Mouse (Mus musculus) embryonic fibroblast, embryonic 13.5 days (primary cell): ENCODE results near the gene Caln1. TPM values are rescaled to one million over a fixed set of nuclear protein-coding genes. Genes with fewer than 3 reads are reported as not detected.

ENCODE experiments used
- H3K27ac ChIP-seq: 2 replicates; pipeline ENCODE4 v1.5.1; 2012; ENCODE audit warnings: low read length, control low read depth, inconsistent platforms; ENCODE audit not compliant: insufficient read depth
- H3K4me1 ChIP-seq: 2 replicates; pipeline ENCODE4 v1.6.1; 2011; ENCODE audit warnings: low read length; ENCODE audit not compliant: control insufficient read depth, insufficient read depth
- H3K4me3 ChIP-seq: 2 replicates; pipeline ENCODE4 v1.5.1; 2011; ENCODE audit warnings: mild to moderate bottlenecking, control low read depth, low read length; ENCODE audit not compliant: insufficient read depth
- CTCF ChIP-seq: IDR thresholded peaks from 2 replicates; pipeline ENCODE4 v1.5.1; 2011; ENCODE audit warnings: mild to moderate bottlenecking, control low read depth, low read length, moderate library complexity, borderline replicate concordance; ENCODE audit not compliant: insufficient read depth
- POLR2A ChIP-seq: IDR thresholded peaks from 2 replicates; pipeline ENCODE4 v1.6.1; 2011; ENCODE audit warnings: low read depth, mild to moderate bottlenecking, control low read depth, low read length, moderate library complexity
- polyA plus RNA-seq: library from polyadenylated mRNA; stranded (reverse); fragments of >200 nt; gene quantifications from 2 replicates; pipeline ENCODE4 v1.2.4, GENCODE M21; 2011; ENCODE audit warnings: low read depth; ENCODE audit not compliant: missing spikeins, insufficient read length

Caln1 gene
- polyA plus RNA-seq, 1 experiment: not detected

DNA sequence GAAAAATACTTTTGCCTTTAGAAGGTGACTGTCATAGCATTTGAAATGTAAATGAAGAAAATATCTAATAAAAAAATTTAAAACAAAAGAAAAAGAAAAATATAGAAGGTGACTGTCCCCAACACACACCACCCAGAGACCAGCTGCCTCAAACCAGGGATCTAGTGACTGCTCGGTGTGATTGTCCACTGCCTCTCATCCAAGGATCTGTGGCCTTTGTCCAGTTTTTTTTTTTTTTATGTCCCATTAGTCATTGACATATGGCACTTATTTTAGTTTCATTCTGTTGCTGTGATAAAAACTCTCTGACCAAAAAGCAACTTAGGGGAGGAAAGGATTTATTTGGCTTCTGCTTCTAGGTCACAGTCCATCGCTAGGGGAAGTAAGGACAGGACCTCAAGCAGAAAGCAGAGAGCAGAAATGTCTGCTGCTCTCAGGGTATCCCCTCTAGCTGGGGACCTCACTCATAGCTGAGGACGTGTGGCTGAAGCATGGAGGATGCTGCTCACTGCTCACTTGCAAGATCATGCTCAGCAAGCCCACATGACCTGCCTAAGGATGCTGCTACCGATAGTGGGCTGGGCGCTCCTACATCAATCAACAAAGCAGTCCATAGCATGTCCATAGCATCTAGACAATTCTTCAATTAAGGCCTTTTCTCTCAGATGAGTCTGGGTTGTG lies 401.9 kb downstream of the Caln1 start:
- no peak for TF ChIP-seq POLR2A
- TF ChIP-seq CTCF: no peak
- H3K4me3 ChIP-seq: no peak overlapping the region
- no peak overlapping the region for H3K27ac ChIP-seq
- H3K4me1 ChIP-seq: no peaks in the 10 kb centered on the region

DNA sequence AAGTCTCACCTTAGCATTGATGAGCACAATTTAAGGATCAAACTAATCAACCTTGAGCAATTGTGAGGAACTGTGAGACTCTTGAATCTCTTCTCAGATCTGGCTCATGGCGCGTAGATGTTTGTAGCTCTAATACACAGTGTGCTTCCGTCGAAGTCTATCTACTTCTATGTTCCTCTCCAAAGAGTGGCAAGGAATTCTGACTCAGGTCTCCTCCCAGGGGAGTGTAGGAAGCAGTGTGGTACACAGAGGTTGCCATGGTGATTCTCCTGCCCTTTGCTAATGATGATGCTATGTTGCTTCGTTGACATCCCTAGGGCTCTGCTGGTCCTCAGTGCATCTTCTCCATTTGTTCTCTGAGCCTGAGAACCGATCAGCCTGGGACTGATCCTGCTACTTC lies 403.2 kb downstream of the Caln1 start:
- Histone ChIP-seq H3K4me3 (no peak overlapping the region), H3K27ac (no peak overlapping the region), H3K4me1 (no peaks in the 10 kb centered on the region)
- no peak for TF ChIP-seq POLR2A
- TF ChIP-seq CTCF: no peak

DNA sequence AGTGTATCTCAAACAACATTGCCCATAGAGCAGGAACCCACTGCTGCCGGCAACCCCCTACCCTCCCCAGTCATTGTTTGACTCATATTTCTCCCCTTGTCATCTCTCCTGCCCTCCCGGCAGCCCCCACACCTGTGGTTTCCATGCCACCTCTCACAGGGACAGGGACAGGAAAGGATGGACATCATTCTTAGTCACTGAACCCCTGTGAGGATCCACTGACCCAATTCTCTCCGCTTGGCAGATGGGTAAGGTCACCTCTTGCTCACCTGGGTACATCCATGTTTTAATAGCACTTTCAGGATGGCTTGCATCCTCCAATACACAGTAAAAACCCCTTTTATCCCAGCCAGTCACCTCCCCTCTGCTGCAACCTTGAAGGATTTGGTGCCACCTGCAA lies 405.7 kb downstream of the Caln1 start:
- Histone ChIP-seq H3K4me1 (no peaks in the 10 kb centered on the region), H3K4me3 (no peak overlapping the region), H3K27ac (no peak overlapping the region)
- TF ChIP-seq CTCF: no peak
- TF ChIP-seq POLR2A: no peak

DNA sequence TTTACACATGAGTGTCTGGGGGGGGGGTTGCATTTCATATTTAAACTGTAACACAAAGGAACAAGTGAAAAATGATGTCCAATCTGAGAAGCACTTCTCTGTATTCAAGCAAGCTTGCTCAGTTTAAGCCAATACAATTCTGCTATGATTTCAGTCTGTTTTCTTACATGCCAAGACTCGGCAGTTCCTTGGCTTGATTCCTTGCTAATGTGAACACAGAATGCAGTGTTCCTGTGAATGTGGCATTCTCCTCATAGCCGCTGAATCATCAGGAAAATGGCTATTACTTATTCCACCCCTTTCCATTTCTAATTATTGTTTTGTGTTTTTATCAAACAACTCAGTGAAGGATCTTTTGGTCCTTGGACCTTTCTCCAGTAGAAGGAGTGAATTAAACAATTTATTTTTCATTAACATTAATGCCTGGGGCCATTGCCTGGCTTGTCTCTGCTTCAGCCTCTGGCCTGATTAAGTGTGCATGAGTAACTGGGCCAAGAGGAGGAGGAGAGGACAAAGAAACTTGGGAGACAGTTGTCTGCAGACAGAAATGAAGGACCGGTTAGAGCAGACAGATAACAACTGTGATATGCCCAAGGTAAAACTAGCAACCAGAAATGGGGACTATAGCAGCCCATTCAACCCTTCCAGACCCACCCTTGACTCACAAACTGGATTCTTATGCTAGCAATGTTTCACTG lies 423.6 kb downstream of the Caln1 start:
- Histone ChIP-seq H3K4me3 (no peak overlapping the region), H3K4me1 (no peaks in the 10 kb centered on the region), H3K27ac (no peak overlapping the region)
- TF ChIP-seq POLR2A (no peak), CTCF (no peak)

DNA sequence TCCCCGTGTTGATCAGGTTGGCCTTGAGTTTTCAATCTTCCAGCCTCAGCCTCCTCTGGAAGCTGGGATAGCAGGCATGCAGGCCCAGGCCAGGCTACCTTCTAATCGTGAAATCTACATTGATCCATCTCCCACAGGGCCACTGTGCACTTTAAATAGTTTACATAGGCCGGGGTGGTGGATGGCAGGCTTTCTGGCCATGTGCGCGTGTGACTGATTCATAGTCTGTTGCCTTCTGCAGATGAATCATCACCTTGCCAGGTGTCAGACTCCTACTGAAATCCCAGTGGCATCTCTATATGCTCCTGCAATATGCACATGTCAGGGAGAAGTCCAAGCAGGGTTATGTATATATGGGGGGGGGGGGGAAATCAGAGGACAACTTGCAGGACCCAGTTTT lies 428.5 kb downstream of the Caln1 start:
- no peaks in the 10 kb centered on the region for H3K4me1 ChIP-seq
- no peak overlapping the region for H3K4me3 ChIP-seq
- H3K27ac ChIP-seq: no peak overlapping the region
- TF ChIP-seq CTCF (no peak), POLR2A (no peak)

DNA sequence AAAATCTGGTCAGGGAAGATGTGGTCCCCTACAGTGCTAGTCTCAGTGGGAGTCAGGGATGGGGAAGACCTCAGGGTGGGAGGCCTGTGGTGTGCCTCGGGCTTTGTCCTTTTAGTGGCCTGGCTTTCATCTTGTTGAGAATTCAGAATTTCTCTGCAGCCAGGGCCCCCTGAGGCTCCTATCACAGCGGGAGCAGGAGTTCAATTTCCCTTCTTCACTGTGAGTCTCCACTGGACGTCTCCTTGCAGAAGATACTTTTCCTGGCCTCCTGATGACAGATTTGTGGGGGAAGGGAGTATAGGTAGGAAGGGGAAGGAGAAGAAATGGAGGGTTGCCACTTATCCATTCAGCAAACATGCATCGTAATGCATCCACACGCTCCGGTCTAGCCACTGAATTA lies 441.1 kb downstream of the Caln1 start:
- Histone ChIP-seq H3K27ac (no peak overlapping the region), H3K4me3 (no peak overlapping the region), H3K4me1 (no peaks in the 10 kb centered on the region)
- TF ChIP-seq POLR2A: no peak
- no peak for TF ChIP-seq CTCF

DNA sequence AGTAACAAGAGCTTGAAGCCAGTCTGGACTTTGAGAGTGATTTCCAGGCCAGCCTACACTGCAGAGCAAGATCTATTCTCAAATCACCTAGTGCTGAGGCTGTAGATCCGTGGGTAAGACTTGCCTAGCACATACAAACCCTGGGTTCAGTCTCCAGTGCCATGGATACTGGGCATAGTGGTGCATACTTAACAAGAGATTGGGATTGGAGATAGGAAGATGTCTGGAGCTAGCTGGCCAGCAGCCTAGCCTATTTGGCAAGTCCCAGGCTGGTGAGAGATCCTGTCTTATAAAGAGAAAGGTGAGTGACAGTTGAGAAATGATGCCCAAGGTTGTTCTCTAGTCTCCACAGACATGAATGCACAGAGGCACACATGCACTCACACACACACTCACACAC lies 441.6 kb downstream of the Caln1 start:
- H3K4me1 ChIP-seq: no peaks in the 10 kb centered on the region
- TF ChIP-seq CTCF: no peak
- no peak for TF ChIP-seq POLR2A
- no peak overlapping the region for H3K27ac ChIP-seq
- no peak overlapping the region for H3K4me3 ChIP-seq

DNA sequence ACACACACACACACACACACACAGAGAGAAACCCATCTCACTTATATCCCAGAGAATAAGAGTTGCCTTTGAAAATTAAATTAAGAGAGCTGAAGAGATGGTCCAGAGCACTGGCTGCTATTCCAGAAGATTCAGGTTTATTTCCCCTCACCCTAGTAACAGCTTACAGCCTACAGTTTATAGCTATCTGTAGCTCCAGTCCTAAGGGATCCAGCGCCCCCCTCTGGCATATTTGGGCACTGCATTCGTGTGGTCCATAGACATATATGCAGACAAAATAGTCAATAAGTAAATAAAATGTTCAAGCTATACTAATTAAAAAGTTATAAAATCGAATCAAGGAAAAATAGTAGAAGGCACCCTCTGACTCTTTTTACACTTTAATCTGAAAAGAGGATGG lies 442.0 kb downstream of the Caln1 start:
- no peak overlapping the region for H3K27ac ChIP-seq
- no peaks in the 10 kb centered on the region for H3K4me1 ChIP-seq
- no peak overlapping the region for H3K4me3 ChIP-seq
- TF ChIP-seq CTCF: no peak
- TF ChIP-seq POLR2A: no peak

DNA sequence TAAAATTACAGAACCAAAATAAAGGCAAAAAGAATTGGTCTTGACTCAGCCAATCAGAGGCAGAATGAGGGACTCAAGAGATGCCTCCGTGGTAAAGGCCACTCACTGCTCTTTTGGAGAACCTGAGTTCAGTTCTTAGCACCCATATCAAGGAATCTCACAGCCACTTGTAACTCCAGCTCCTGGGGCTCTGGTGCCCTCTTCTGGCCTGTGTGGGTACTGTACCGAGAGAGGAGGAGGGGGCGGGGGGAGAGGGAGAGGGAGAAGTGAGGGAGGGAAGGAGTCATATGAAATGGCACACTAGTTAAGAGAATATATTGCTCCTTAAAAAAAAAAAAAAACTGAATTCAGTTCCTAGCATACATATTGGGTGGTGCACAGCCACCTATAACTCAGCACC lies 442.7 kb downstream of the Caln1 start:
- no peaks in the 10 kb centered on the region for H3K4me1 ChIP-seq
- H3K4me3 ChIP-seq: no peak overlapping the region
- TF ChIP-seq CTCF (no peak), POLR2A (no peak)
- H3K27ac ChIP-seq: no peak overlapping the region

DNA sequence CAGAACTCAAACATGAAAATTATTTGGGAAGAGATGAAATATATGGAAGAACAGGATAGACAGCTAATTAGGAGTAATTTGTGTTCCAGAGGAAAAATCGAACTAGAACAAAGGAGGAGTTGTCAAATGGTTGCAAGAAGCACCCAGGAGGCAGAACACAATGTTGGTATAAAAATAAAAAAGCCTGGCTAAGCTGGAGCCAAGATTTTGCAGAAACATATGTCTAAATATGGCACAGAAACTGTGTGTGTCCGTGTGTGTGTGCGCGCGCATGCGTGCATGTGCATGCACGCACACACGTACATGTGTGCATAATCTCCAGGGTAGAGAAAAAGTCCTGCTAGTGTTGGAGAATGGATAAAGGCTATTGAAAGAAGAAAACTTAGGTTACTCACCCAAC lies 443.3 kb downstream of the Caln1 start:
- TF ChIP-seq POLR2A (no peak), CTCF (no peak)
- no peak overlapping the region for H3K27ac ChIP-seq

More for the DNA sequence above, 443.3 kb downstream of the Caln1 start:
- Histone ChIP-seq H3K4me3 (no peak overlapping the region), H3K4me1 (no peaks in the 10 kb centered on the region)
